Mouse (Mus musculus): ENCODE results near the gene Rab5b.
"Not testable (repeated sequence)": the region's sequence is repeated elsewhere in the genome, so short reads cannot be mapped to it uniquely, and the experiment has no call there.

Rab5b gene

GRCm38 (mm10) chr10:128640891-128641290, 55.2 kb downstream of the Rab5b start:
- DNase-seq = no peak

GRCm38 (mm10) chr10:128639999-128640398, 56.1 kb downstream of the Rab5b start:
- no peak for DNase-seq

GRCm38 (mm10) chr10:128637011-128637410, 59.1 kb downstream of the Rab5b start:
- DNase-seq = peak; percentile 82

GRCm38 (mm10) chr10:128636561-128636960, 59.5 kb downstream of the Rab5b start:
- DNase-seq = peak; percentile 68

- no peak for DNase-seq
Observed at GRCm38 (mm10) chr10:128635697-128636096, 60.4 kb downstream of the Rab5b start.

GRCm38 (mm10) chr10:128631571-128631970, 64.5 kb downstream of the Rab5b start:
- DNase-seq = no peak

- DNase-seq = not testable (repeated sequence)
Observed at GRCm38 (mm10) chr10:128630306-128630705, 65.8 kb downstream of the Rab5b start.

- no peak for DNase-seq
Observed at GRCm38 (mm10) chr10:128629746-128630145, 66.3 kb downstream of the Rab5b start.

GRCm38 (mm10) chr10:128627398-128628317, 68.4 kb downstream of the Rab5b start:
- no peak for DNase-seq
